Mouse (Mus musculus): ENCODE results near the gene Cd8a. TPM values are rescaled to one million over a fixed set of nuclear protein-coding genes. Genes with fewer than 3 reads are reported as not detected.

The Cd8a gene
- polyA plus RNA-seq, 1 experiment from 2014 or later: not detected

- 96% methylated on average over 8 of the region's 8 CpGs for WGBS
Measured at GRCm38 (mm10) chr6:71337666-71338065, 35.6 kb upstream of the Cd8a start.

GRCm38 (mm10) chr6:71338941-71339340 lies 34.3 kb upstream of the Cd8a start:
- Histone ChIP-seq H3K27ac (ENCODE audit: low read depth) (no peak overlapping the region), H3K9me3 (ENCODE audit: control insufficient read depth, low read length) (no peaks in the 10 kb centered on the region), H3K9ac (ENCODE audit: low read length) (no peak overlapping the region), H3K27me3 (replicated peaks; ENCODE audit: control insufficient read depth, insufficient read depth, low read length) (no peaks in the 10 kb centered on the region), H3K4me3 (ENCODE audit: low read depth, low read length) (no peak overlapping the region), H3K4me1 (replicated peaks; ENCODE audit: control insufficient read depth, insufficient read depth, low read length) (no peaks in the 10 kb centered on the region), H3K4me2 (ENCODE audit: low read length) (no peak overlapping the region), H3K36me3 (ENCODE audit: control insufficient read depth, insufficient read depth, low read length) (no peaks in the 10 kb centered on the region)
- DNase-seq (ENCODE audit: low spot score): no peak
- ATAC-seq (replicated peaks; ENCODE audit: low FRiP score, low TSS enrichment, low read depth): no peak
- 82% methylated on average over 3 of the region's 3 CpGs for WGBS

More at GRCm38 (mm10) chr6:71337666-71338065, 35.6 kb upstream of the Cd8a start:
- Histone ChIP-seq H3K4me3 (ENCODE audit: low read depth, low read length) (no peak overlapping the region), H3K27ac (ENCODE audit: low read depth) (no peak overlapping the region), H3K27me3 (replicated peaks; ENCODE audit: control insufficient read depth, insufficient read depth, low read length) (no peaks in the 10 kb centered on the region), H3K9me3 (ENCODE audit: control insufficient read depth, low read length) (no peaks in the 10 kb centered on the region), H3K4me2 (ENCODE audit: low read length) (no peak overlapping the region), H3K36me3 (ENCODE audit: control insufficient read depth, insufficient read depth, low read length) (no peaks in the 10 kb centered on the region), H3K9ac (ENCODE audit: low read length) (no peak overlapping the region), H3K4me1 (replicated peaks; ENCODE audit: control insufficient read depth, insufficient read depth, low read length) (no peaks in the 10 kb centered on the region)
- ATAC-seq (replicated peaks; ENCODE audit: low FRiP score, low TSS enrichment, low read depth) (no peak), DNase-seq (ENCODE audit: low spot score) (no peak)

- H3K9me3 ChIP-seq (ENCODE audit: control insufficient read depth, low read length): no peaks in the 10 kb centered on the region
- H3K4me2 ChIP-seq (ENCODE audit: low read length): no peak overlapping the region
- 88% methylated on average over 4 of the region's 4 CpGs for WGBS
- H3K27me3 ChIP-seq (replicated peaks; ENCODE audit: control insufficient read depth, insufficient read depth, low read length): no peaks in the 10 kb centered on the region
- no peaks in the 10 kb centered on the region for H3K36me3 ChIP-seq (ENCODE audit: control insufficient read depth, insufficient read depth, low read length)
- no peaks in the 10 kb centered on the region for H3K4me1 ChIP-seq (replicated peaks; ENCODE audit: control insufficient read depth, insufficient read depth, low read length)
- H3K9ac ChIP-seq (ENCODE audit: low read length): no peak overlapping the region
- DNase-seq (ENCODE audit: low spot score): no peak
- ATAC-seq (replicated peaks; ENCODE audit: low FRiP score, low TSS enrichment, low read depth): no peak
- H3K4me3 ChIP-seq (ENCODE audit: low read depth, low read length): no peak overlapping the region
- no peak overlapping the region for H3K27ac ChIP-seq (ENCODE audit: low read depth)
Measured at GRCm38 (mm10) chr6:71339351-71339750, 33.9 kb upstream of the Cd8a start.

- no peaks in the 10 kb centered on the region for H3K36me3 ChIP-seq (ENCODE audit: control insufficient read depth, insufficient read depth, low read length)
- no peaks in the 10 kb centered on the region for H3K9me3 ChIP-seq (ENCODE audit: control insufficient read depth, low read length)
- H3K4me2 ChIP-seq (ENCODE audit: low read length): no peak overlapping the region
- no peak overlapping the region for H3K27ac ChIP-seq (ENCODE audit: low read depth)
- DNase-seq (ENCODE audit: low spot score): no peak
- H3K27me3 ChIP-seq (replicated peaks; ENCODE audit: control insufficient read depth, insufficient read depth, low read length): no peaks in the 10 kb centered on the region
- no peak overlapping the region for H3K9ac ChIP-seq (ENCODE audit: low read length)
- 88% methylated on average over 9 of the region's 9 CpGs for WGBS
- no peak overlapping the region for H3K4me3 ChIP-seq (ENCODE audit: low read depth, low read length)
- no peak for ATAC-seq (replicated peaks; ENCODE audit: low FRiP score, low TSS enrichment, low read depth)
- H3K4me1 ChIP-seq (replicated peaks; ENCODE audit: control insufficient read depth, insufficient read depth, low read length): no peaks in the 10 kb centered on the region
Measured at GRCm38 (mm10) chr6:71341179-71341578, 32.0 kb upstream of the Cd8a start.

GRCm38 (mm10) chr6:71348006-71348405 lies 25.2 kb upstream of the Cd8a start:
- Histone ChIP-seq H3K27me3 (replicated peaks; ENCODE audit: control insufficient read depth, insufficient read depth, low read length) (no peaks in the 10 kb centered on the region), H3K27ac (ENCODE audit: low read depth) (no peak overlapping the region), H3K9me3 (ENCODE audit: control insufficient read depth, low read length) (0 out of 2 replicates have a peak, but pooled peaks cover 3% of the 10 kb centered on the region), H3K4me2 (ENCODE audit: low read length) (no peak overlapping the region), H3K9ac (ENCODE audit: low read length) (no peak overlapping the region), H3K4me1 (replicated peaks; ENCODE audit: control insufficient read depth, insufficient read depth, low read length) (no peaks in the 10 kb centered on the region), H3K36me3 (ENCODE audit: control insufficient read depth, insufficient read depth, low read length) (no peaks in the 10 kb centered on the region), H3K4me3 (ENCODE audit: low read depth, low read length) (no peak overlapping the region)
- no peak for ATAC-seq (replicated peaks; ENCODE audit: low FRiP score, low TSS enrichment, low read depth)
- DNase-seq (ENCODE audit: low spot score): no peak
- 97% methylated on average over 9 of the region's 9 CpGs for WGBS

- no peak overlapping the region for H3K4me2 ChIP-seq (ENCODE audit: low read length)
- H3K27ac ChIP-seq (ENCODE audit: low read depth): no peak overlapping the region
- ATAC-seq (replicated peaks; ENCODE audit: low FRiP score, low TSS enrichment, low read depth) (no peak), DNase-seq (ENCODE audit: low spot score) (no peak)
- no peaks in the 10 kb centered on the region for H3K27me3 ChIP-seq (replicated peaks; ENCODE audit: control insufficient read depth, insufficient read depth, low read length)
- H3K4me1 ChIP-seq (replicated peaks; ENCODE audit: control insufficient read depth, insufficient read depth, low read length): no peaks in the 10 kb centered on the region
- H3K4me3 ChIP-seq (ENCODE audit: low read depth, low read length): no peak overlapping the region
- 91% methylated on average over 3 of the region's 3 CpGs for WGBS
- no peak overlapping the region for H3K9ac ChIP-seq (ENCODE audit: low read length)
- H3K9me3 ChIP-seq (ENCODE audit: control insufficient read depth, low read length): 0 out of 2 replicates have a peak, but pooled peaks cover 3% of the 10 kb centered on the region
- H3K36me3 ChIP-seq (ENCODE audit: control insufficient read depth, insufficient read depth, low read length): no peaks in the 10 kb centered on the region
Measured at GRCm38 (mm10) chr6:71351201-71351600, 22.0 kb upstream of the Cd8a start.

- H3K27ac ChIP-seq (ENCODE audit: low read depth): no peak overlapping the region
- 95% methylated on average over 6 of the region's 6 CpGs for WGBS
- no peaks in the 10 kb centered on the region for H3K27me3 ChIP-seq (replicated peaks; ENCODE audit: control insufficient read depth, insufficient read depth, low read length)
- H3K9ac ChIP-seq (ENCODE audit: low read length): no peak overlapping the region
- ATAC-seq (replicated peaks; ENCODE audit: low FRiP score, low TSS enrichment, low read depth) (no peak), DNase-seq (ENCODE audit: low spot score) (no peak)
- no peak overlapping the region for H3K4me3 ChIP-seq (ENCODE audit: low read depth, low read length)
- 0 out of 2 replicates have a peak, but pooled peaks cover 3% of the 10 kb centered on the region for H3K9me3 ChIP-seq (ENCODE audit: control insufficient read depth, low read length)
- no peak overlapping the region for H3K4me2 ChIP-seq (ENCODE audit: low read length)
- H3K36me3 ChIP-seq (ENCODE audit: control insufficient read depth, insufficient read depth, low read length): no peaks in the 10 kb centered on the region
- H3K4me1 ChIP-seq (replicated peaks; ENCODE audit: control insufficient read depth, insufficient read depth, low read length): no peaks in the 10 kb centered on the region
Measured at GRCm38 (mm10) chr6:71352201-71352600, 21.0 kb upstream of the Cd8a start.

- Histone ChIP-seq H3K9ac (ENCODE audit: low read length) (no peak overlapping the region), H3K9me3 (ENCODE audit: control insufficient read depth, low read length) (0 out of 2 replicates have a peak, but pooled peaks cover 2% of the 10 kb centered on the region), H3K27ac (ENCODE audit: low read depth) (no peak overlapping the region), H3K36me3 (ENCODE audit: control insufficient read depth, insufficient read depth, low read length) (no peaks in the 10 kb centered on the region), H3K27me3 (replicated peaks; ENCODE audit: control insufficient read depth, insufficient read depth, low read length) (no peaks in the 10 kb centered on the region), H3K4me3 (ENCODE audit: low read depth, low read length) (no peak overlapping the region), H3K4me2 (ENCODE audit: low read length) (no peak overlapping the region), H3K4me1 (replicated peaks; ENCODE audit: control insufficient read depth, insufficient read depth, low read length) (no peaks in the 10 kb centered on the region)
- 80% methylated on average over 10 of the region's 10 CpGs for WGBS
- no peak for ATAC-seq (replicated peaks; ENCODE audit: low FRiP score, low TSS enrichment, low read depth)
- DNase-seq (ENCODE audit: low spot score): no peak
Measured at GRCm38 (mm10) chr6:71352866-71353427, 20.3 kb upstream of the Cd8a start.

GRCm38 (mm10) chr6:71353722-71354121 lies 19.5 kb upstream of the Cd8a start:
- no peak overlapping the region for H3K9ac ChIP-seq (ENCODE audit: low read length)
- no peaks in the 10 kb centered on the region for H3K9me3 ChIP-seq (ENCODE audit: control insufficient read depth, low read length)
- H3K4me1 ChIP-seq (replicated peaks; ENCODE audit: control insufficient read depth, insufficient read depth, low read length): no peaks in the 10 kb centered on the region
- ATAC-seq (replicated peaks; ENCODE audit: low FRiP score, low TSS enrichment, low read depth): no peak
- H3K27me3 ChIP-seq (replicated peaks; ENCODE audit: control insufficient read depth, insufficient read depth, low read length): no peaks in the 10 kb centered on the region
- no peaks in the 10 kb centered on the region for H3K36me3 ChIP-seq (ENCODE audit: control insufficient read depth, insufficient read depth, low read length)
- WGBS: 82% methylated on average over 2 of the region's 2 CpGs
- no peak overlapping the region for H3K4me2 ChIP-seq (ENCODE audit: low read length)
- DNase-seq (ENCODE audit: low spot score): no peak
- no peak overlapping the region for H3K27ac ChIP-seq (ENCODE audit: low read depth)
- H3K4me3 ChIP-seq (ENCODE audit: low read depth, low read length): no peak overlapping the region

Measured in intestine, embryonic 14.5 days (tissue).